Mouse (Mus musculus) liver, embryonic 14.5 days (tissue): ENCODE measurements around the gene Pdx1. TPM values are rescaled to one million over a fixed set of nuclear protein-coding genes. Genes with fewer than 3 reads are reported as not detected.

ENCODE experiments used
- ATAC-seq: fragments of 200-750 bp; cut with Nextera tagmentation; 2 replicates; pipeline ENCODE4 v1.8.0; 2017; ENCODE audit warnings: moderate number of reproducible peaks, mild to moderate bottlenecking, moderate library complexity; ENCODE audit not compliant: insufficient read depth
- DNase-seq, 3 experiments: peaks; one replicate each; pipeline ENCODE4 v3.0.0-alpha.2; 2012 to 2013; ENCODE audit warnings: low read depth in 3 of 3, low spot score in 3 of 3
- H3K27ac ChIP-seq: fragments of 300-500 bp; sonication (generic); 2 replicates; pipeline ENCODE4 v1.5.1; 2014; ENCODE audit warnings: moderate library complexity, mild to moderate bottlenecking, control low read depth, inconsistent platforms
- H3K27me3 ChIP-seq: fragments of 300-500 bp; sonication (generic); 2 replicates; pipeline ENCODE4 v1.6.1; 2014; ENCODE audit warnings: mild to moderate bottlenecking, low read length, moderate library complexity; ENCODE audit not compliant: control insufficient read depth, insufficient read depth
- H3K36me3 ChIP-seq: fragments of 300-500 bp; sonication (generic); replicated peaks from 2 replicates; pipeline ENCODE4 v1.6.1; 2014; ENCODE audit warnings: low read depth; ENCODE audit not compliant: control insufficient read depth, insufficient read depth
- H3K4me1 ChIP-seq, 2 experiments: fragments of 200-500 bp in 1 of 2; fragments of 300-500 bp in 1 of 2; sonication (generic) in 1 of 2; replicated peaks; 2 replicates each; pipeline ENCODE4 v1.6.1; 2012 to 2014; ENCODE audit warnings: antibody characterized with exemption in 1 of 2, inconsistent platforms in 1 of 2, low read length in 1 of 2; ENCODE audit not compliant: control insufficient read depth in 2 of 2, insufficient read depth in 2 of 2
- H3K4me2 ChIP-seq: fragments of 300-500 bp; sonication (generic); 2 replicates; pipeline ENCODE4 v1.6.1; 2014; ENCODE audit warnings: low read depth, mild to moderate bottlenecking, control low read depth, moderate library complexity
- H3K4me3 ChIP-seq, 2 experiments: fragments of 200-500 bp in 1 of 2; fragments of 300-500 bp in 1 of 2; sonication (generic) in 1 of 2; 2 replicates each; pipeline ENCODE4 v1.5.1; 2012 to 2014; ENCODE audit warnings: low read depth in 2 of 2, low read length in 2 of 2, mild to moderate bottlenecking in 2 of 2, control low read depth in 1 of 2, inconsistent platforms in 1 of 2, moderate library complexity in 1 of 2; ENCODE audit not compliant: insufficient read depth in 1 of 2
- H3K9ac ChIP-seq: fragments of 300-500 bp; sonication (generic); replicated peaks from 2 replicates; pipeline ENCODE4 v1.6.1; 2014; ENCODE audit warnings: mild to moderate bottlenecking, control low read depth, moderate library complexity
- H3K9me3 ChIP-seq: fragments of 300-500 bp; sonication (generic); 2 replicates; pipeline ENCODE4 v1.6.1; 2016; ENCODE audit warnings: low read length, mixed read lengths; ENCODE audit not compliant: control insufficient read depth
- CTCF ChIP-seq: IDR thresholded peaks from 2 replicates; pipeline ENCODE4 v1.5.1; 2016; ENCODE audit warnings: antibody characterized with exemption, low read depth, control low read depth
- EP300 ChIP-seq: IDR thresholded peaks from 2 replicates; pipeline ENCODE4 v1.6.1; 2016; ENCODE audit warnings: antibody characterized with exemption, low read depth
- WGBS: fragments of 180-500 bp; shearing (Covaris S2); extraction: QIAGEN DNeasy Blood & Tissue Kit; methylation state at CpG from one replicate; pipeline ENCODE4 v1.1.7; 2014; ENCODE audit not compliant: insufficient replicate concordance; 5-methylcytosine and 5-hydroxymethylcytosine counted together
- polyA plus RNA-seq, 2 experiments: library from polyadenylated mRNA; depleted of rRNA in 1 of 2; stranded (reverse) in 1 of 2; unstranded in 1 of 2; fragments of >200 nt; fragmentation: Nextera tagmentation in 1 of 2; extraction: Ambion mirVana in 1 of 2; gene quantifications; 2 replicates each; pipeline versions ENCODE4 v1.2.1 to v1.2.3; 2012 to 2014

The Pdx1 gene
- polyA plus RNA-seq, 2 experiments: 0.03 TPM; not detected in 1

DNA sequence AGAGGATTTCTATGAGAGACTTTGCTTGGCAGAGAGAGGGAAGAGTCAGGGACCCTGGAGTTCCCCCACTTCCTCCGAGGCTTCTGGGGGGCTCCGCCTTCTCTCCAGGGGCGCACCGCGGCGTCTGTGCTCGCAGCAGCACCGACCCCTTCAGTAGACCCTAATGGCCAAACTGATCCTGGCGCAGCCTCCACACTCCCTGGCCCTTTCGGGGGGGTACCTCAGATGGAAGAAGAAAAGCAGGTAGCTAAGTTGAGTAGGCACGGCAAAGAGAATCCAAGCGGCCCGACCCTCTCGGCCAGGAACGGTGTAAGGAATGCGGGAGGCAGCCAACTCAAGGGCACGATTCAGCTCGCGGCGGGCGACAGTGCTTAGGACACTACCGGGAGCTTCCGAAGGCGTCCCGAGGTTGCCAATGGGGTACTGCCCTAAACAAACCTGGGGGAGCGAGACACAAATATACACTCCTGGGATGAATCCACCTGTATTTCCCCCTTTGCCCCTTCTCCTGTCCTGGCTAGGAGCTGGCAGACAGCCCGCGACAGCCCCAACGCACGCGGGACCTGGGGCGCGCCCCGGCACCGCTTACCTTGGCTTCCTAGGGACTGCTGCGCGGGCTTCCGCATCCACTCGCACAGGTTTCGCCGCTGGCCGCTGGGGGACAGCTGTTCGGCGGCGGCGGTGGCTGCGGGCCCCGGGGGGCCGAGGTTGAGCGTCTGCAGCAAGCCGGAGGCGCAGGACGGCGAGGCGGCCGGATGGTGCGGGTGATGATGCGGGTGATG is 36.3 kb downstream of the Pdx1 start:
- Histone ChIP-seq H3K27me3 (peaks cover 98% of the 10 kb centered on the region), H3K9ac (no peak overlapping the region), H3K4me1 (no peaks in the 10 kb centered on the region), H3K36me3 (no peaks in the 10 kb centered on the region), H3K4me2 (no peak overlapping the region), H3K9me3 (no peaks in the 10 kb centered on the region), H3K4me3 (no peak overlapping the region), H3K27ac (no peak overlapping the region)
- ATAC-seq (no peak), DNase-seq (no peak)
- TF ChIP-seq EP300 (no peak), CTCF (no peak)
- under 1% methylated on average over 58 of the region's 58 CpGs for WGBS

DNA sequence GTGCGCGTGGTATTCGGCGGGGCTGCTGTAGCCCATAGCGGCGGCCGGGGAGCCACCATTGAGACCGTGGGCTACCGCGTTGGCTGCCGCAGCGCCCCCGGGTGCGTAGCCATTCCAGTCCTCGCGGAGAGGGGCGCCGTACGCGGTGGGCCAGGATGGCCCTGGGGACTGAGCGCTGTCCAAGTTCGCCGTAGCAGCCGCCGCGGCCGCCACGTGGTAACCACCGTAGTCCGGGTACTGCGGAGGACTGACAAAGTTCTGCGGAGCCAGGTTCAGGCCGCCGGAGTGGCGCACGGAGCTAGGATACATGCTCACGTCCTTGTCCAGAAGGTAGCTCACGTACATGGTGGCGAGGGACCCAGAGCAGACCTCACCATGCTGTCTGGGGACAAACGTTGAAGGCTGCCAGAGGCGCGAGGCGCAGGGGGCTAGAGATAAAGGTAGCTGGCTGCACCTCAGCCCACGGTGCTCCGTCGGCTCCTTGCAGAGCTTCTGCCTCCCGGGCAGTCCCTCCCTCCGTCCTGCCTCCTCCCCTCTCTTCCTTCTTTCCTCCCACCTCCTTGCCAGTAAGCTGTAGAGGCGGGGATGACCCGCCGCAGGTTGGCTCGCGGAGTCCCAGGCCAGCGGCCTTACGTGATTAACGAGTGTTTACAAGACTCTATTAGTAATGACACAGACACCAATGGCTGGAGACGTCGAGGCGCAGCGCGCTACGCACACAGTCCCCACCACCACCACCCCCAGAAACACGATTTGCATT is 37.1 kb downstream of the Pdx1 start, which contains the start of gene Cdx2:
TSS of gene Cdx2 (minus strand) at position 633 of the 760 bp plus-strand sequence.
- no peaks in the 10 kb centered on the region for H3K36me3 ChIP-seq
- WGBS: 2% methylated on average over 63 of the region's 63 CpGs
- peaks cover 98% of the 10 kb centered on the region for H3K27me3 ChIP-seq
- no peaks in the 10 kb centered on the region for H3K9me3 ChIP-seq
- ATAC-seq (no peak), DNase-seq (no peak)
- no peak within 1 kb of the TSS for H3K4me2 ChIP-seq
- H3K27ac ChIP-seq: no peak within 1 kb of the TSS
- no peaks in the 10 kb centered on the region for H3K4me1 ChIP-seq
- no peak within 1 kb of the TSS for H3K9ac ChIP-seq
- TF ChIP-seq EP300 (no peak), CTCF (no peak)
- H3K4me3 ChIP-seq: no peak within 1 kb of the TSS

GRCm38 (mm10) chr5:147307398-147307785 is 37.6 kb downstream of the Pdx1 start:
- no peak for TF ChIP-seq EP300
- Histone ChIP-seq H3K4me3 (no peak overlapping the region), H3K4me2 (no peak overlapping the region), H3K9me3 (no peaks in the 10 kb centered on the region), H3K9ac (no peak overlapping the region), H3K27ac (no peak overlapping the region), H3K4me1 (no peaks in the 10 kb centered on the region), H3K36me3 (no peaks in the 10 kb centered on the region), H3K27me3 (peaks cover 98% of the 10 kb centered on the region)
- ATAC-seq (no peak), DNase-seq (no peak)
- 5% methylated on average over 12 of the region's 12 CpGs for WGBS

- peaks cover 98% of the 10 kb centered on the region for H3K27me3 ChIP-seq
- ATAC-seq (no peak), DNase-seq (no peak)
- H3K9ac ChIP-seq: no peak overlapping the region
- H3K4me2 ChIP-seq: no peak overlapping the region
- no peak overlapping the region for H3K4me3 ChIP-seq
- TF ChIP-seq EP300 (no peak), CTCF (no peak)
- no peaks in the 10 kb centered on the region for H3K4me1 ChIP-seq
- 13% methylated on average over 9 of the region's 9 CpGs for WGBS
- H3K36me3 ChIP-seq: no peaks in the 10 kb centered on the region
- H3K27ac ChIP-seq: no peak overlapping the region
- no peaks in the 10 kb centered on the region for H3K9me3 ChIP-seq
Measured at GRCm38 (mm10) chr5:147308451-147308850, 38.7 kb downstream of the Pdx1 start.

DNA sequence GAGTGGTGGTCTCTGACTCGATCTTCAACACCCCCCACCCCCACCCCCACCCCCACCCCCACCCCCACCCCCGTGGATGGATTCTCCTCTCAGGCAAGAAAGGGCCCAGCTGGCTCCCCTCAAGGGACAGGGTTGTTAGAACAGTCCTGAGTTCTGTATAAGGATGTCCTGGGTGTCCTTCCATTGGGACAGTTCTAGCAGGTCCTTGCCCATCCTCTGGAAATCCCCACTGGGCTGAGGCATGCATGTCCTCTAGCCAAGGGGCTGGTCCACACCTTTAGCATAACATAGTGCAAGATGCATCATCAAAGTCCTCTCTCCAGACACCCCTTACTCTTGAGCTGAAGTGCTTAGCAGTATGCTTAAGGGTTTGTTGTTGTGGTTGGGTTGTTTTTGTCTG is 40.0 kb downstream of the Pdx1 start:
- no peak overlapping the region for H3K4me3 ChIP-seq
- no peak overlapping the region for H3K27ac ChIP-seq
- no peak overlapping the region for H3K9ac ChIP-seq
- H3K4me2 ChIP-seq: no peak overlapping the region
- H3K9me3 ChIP-seq: no peaks in the 10 kb centered on the region
- WGBS: 0% methylated on average over 2 of the region's 2 CpGs
- H3K4me1 ChIP-seq: no peaks in the 10 kb centered on the region
- peaks cover 98% of the 10 kb centered on the region for H3K27me3 ChIP-seq
- H3K36me3 ChIP-seq: no peaks in the 10 kb centered on the region
- TF ChIP-seq EP300: no peak
- no peak for TF ChIP-seq CTCF
- DNase-seq (no peak), ATAC-seq (no peak)
